Mouse (Mus musculus) MEL (cell line): ENCODE data around the gene Mylk4. TPM values are rescaled to one million over a fixed set of nuclear protein-coding genes. Genes with fewer than 3 reads are reported as not detected.

ENCODE experiments used
- DNase-seq: peaks from one replicate; pipeline ENCODE4 v3.0.0; 2011; ENCODE audit warnings: low read depth, low spot score
- H3K27ac ChIP-seq: 2 replicates; pipeline ENCODE4 v1.5.1; 2012; ENCODE audit warnings: low read depth, mild to moderate bottlenecking, control low read depth, low read length, moderate library complexity; ENCODE audit not compliant: control insufficient read depth
- H3K27me3 ChIP-seq, 2 experiments: fragments of 150-350 bp in 1 of 2; sonication (generic) in 1 of 2; 2 replicates each; pipeline ENCODE4 v1.6.1; 2012; ENCODE audit warnings: low read length in 2 of 2, mild to moderate bottlenecking in 2 of 2, improper control_type of control experiment in 1 of 2, moderate library complexity in 1 of 2; ENCODE audit not compliant: insufficient read depth in 2 of 2, control insufficient read depth in 1 of 2
- H3K36me3 ChIP-seq, 2 experiments: 2 replicates each; pipeline ENCODE4 v1.6.1; 2012 to 2014; ENCODE audit warnings: low read length in 2 of 2, improper control_type of control experiment in 1 of 2, inconsistent platforms in 1 of 2, mild to moderate bottlenecking in 1 of 2; ENCODE audit not compliant: insufficient read depth in 2 of 2, control insufficient read depth in 1 of 2
- H3K4me1 ChIP-seq, 2 experiments: fragments of 150-350 bp in 1 of 2; sonication (generic) in 1 of 2; 2 replicates each; pipeline ENCODE4 v1.6.1; 2012; ENCODE audit warnings: low read length in 2 of 2, improper control_type of control experiment in 1 of 2, mild to moderate bottlenecking in 1 of 2; ENCODE audit not compliant: insufficient read depth in 2 of 2, control insufficient read depth in 1 of 2
- H3K4me3 ChIP-seq, 2 experiments: fragments of 150-350 bp in 1 of 2; sonication (generic) in 1 of 2; 2 replicates each; pipeline ENCODE4 v1.5.1; 2012; ENCODE audit warnings: low read depth in 2 of 2, low read length in 2 of 2, mild to moderate bottlenecking in 2 of 2, moderate library complexity in 2 of 2, control low read depth in 1 of 2, improper control_type of control experiment in 1 of 2; ENCODE audit not compliant: control insufficient read depth in 1 of 2, insufficient read depth in 1 of 2
- H3K79me2 ChIP-seq: 2 replicates; pipeline ENCODE4 v1.6.1; 2012; ENCODE audit warnings: mild to moderate bottlenecking, low read length, moderate library complexity; ENCODE audit not compliant: control insufficient read depth, poor library complexity, insufficient read depth
- H3K9ac ChIP-seq: 2 replicates; pipeline ENCODE4 v1.6.1; 2012; ENCODE audit warnings: low read depth, mild to moderate bottlenecking, control low read depth, low read length, moderate library complexity; ENCODE audit not compliant: control insufficient read depth, poor library complexity, severe bottlenecking
- H3K9me3 ChIP-seq: fragments of 150-350 bp; sonication (generic); replicated peaks from 2 replicates; pipeline ENCODE4 v1.6.1; 2012; ENCODE audit warnings: mild to moderate bottlenecking, low read length, improper control_type of control experiment, moderate library complexity; ENCODE audit not compliant: insufficient read depth
- BHLHE40 ChIP-seq: IDR thresholded peaks from 2 replicates; pipeline ENCODE4 v1.6.1; 2012; ENCODE audit warnings: low read depth, mild to moderate bottlenecking, inconsistent platforms, low read length, improper control_type of control experiment, borderline replicate concordance
- CHD2 ChIP-seq: IDR thresholded peaks from 2 replicates; pipeline ENCODE4 v1.6.1; 2011; ENCODE audit warnings: low read length, improper control_type of control experiment
- ETS1 ChIP-seq: IDR thresholded peaks from 2 replicates; pipeline ENCODE4 v1.6.1; 2012; ENCODE audit warnings: low read depth, mild to moderate bottlenecking, inconsistent platforms, low read length, improper control_type of control experiment, moderate library complexity
- GABPA ChIP-seq: IDR thresholded peaks from 2 replicates; pipeline ENCODE4 v1.6.1; 2012; ENCODE audit warnings: low read depth, mild to moderate bottlenecking, inconsistent platforms, low read length, improper control_type of control experiment, moderate library complexity
- GATA1 ChIP-seq: IDR thresholded peaks from 2 replicates; pipeline ENCODE4 v1.6.1; 2011; ENCODE audit warnings: low read depth, low read length, improper control_type of control experiment
- JUND ChIP-seq: IDR thresholded peaks from 2 replicates; pipeline ENCODE4 v1.6.1; 2011; ENCODE audit warnings: low read depth, mild to moderate bottlenecking, improper control_type of control experiment, low read length
- KAT2A ChIP-seq: conservative IDR thresholded peaks from 2 replicates; pipeline ENCODE4 v1.6.1; 2012; ENCODE audit warnings: low read depth, low read length, improper control_type of control experiment, inconsistent platforms
- MAFK ChIP-seq: IDR thresholded peaks from 2 replicates; pipeline ENCODE4 v1.6.1; 2011; ENCODE audit warnings: low read depth, mild to moderate bottlenecking, low read length, improper control_type of control experiment, borderline replicate concordance
- MAX ChIP-seq: IDR thresholded peaks from 2 replicates; pipeline ENCODE4 v1.6.1; 2011; ENCODE audit warnings: low read length, improper control_type of control experiment
- MYB ChIP-seq: IDR thresholded peaks from 2 replicates; pipeline ENCODE4 v1.6.1; 2011; ENCODE audit warnings: mild to moderate bottlenecking, low read depth, low read length, improper control_type of control experiment
- MYC ChIP-seq: IDR thresholded peaks from 2 replicates; pipeline ENCODE4 v1.6.1; 2011; ENCODE audit warnings: low read depth, mild to moderate bottlenecking, low read length, improper control_type of control experiment, moderate library complexity
- NRF1 ChIP-seq: IDR thresholded peaks from 2 replicates; pipeline ENCODE4 v1.6.1; 2014; ENCODE audit warnings: low read depth, mild to moderate bottlenecking, inconsistent platforms, low read length, improper control_type of control experiment, moderate library complexity; ENCODE audit not compliant: poor library complexity, insufficient read depth, severe bottlenecking
- POLR2AphosphoS2 ChIP-seq: IDR thresholded peaks from 2 replicates; pipeline ENCODE4 v1.6.1; 2011; ENCODE audit warnings: low read length, improper control_type of control experiment
- POLR2AphosphoS5 ChIP-seq: IDR thresholded peaks from 2 replicates; pipeline ENCODE4 v1.6.1; 2012; ENCODE audit warnings: low read depth, borderline replicate concordance, mild to moderate bottlenecking, inconsistent platforms, low read length, moderate library complexity, mixed read lengths
- RAD21 ChIP-seq: IDR thresholded peaks from 2 replicates; pipeline ENCODE4 v1.6.1; 2011; ENCODE audit warnings: mild to moderate bottlenecking, low read depth, low read length, improper control_type of control experiment
- SIN3A ChIP-seq: IDR thresholded peaks from 2 replicates; pipeline ENCODE4 v1.6.1; 2012; ENCODE audit warnings: low read length, improper control_type of control experiment, inconsistent platforms
- SMC3 ChIP-seq: IDR thresholded peaks from 2 replicates; pipeline ENCODE4 v1.6.1; 2011; ENCODE audit warnings: low read depth, low read length, improper control_type of control experiment
- TAL1 ChIP-seq: IDR thresholded peaks from 2 replicates; pipeline ENCODE4 v1.6.1; 2012; ENCODE audit warnings: mild to moderate bottlenecking, inconsistent platforms, low read length, moderate library complexity, mixed read lengths
- TBP ChIP-seq: IDR thresholded peaks from 2 replicates; pipeline ENCODE4 v1.8.0; 2011; ENCODE audit warnings: low read depth, low read length, improper control_type of control experiment
- USF1 ChIP-seq: IDR thresholded peaks from 2 replicates; pipeline ENCODE4 v1.6.1; 2014; ENCODE audit warnings: low read depth, mild to moderate bottlenecking, inconsistent platforms, low read length, improper control_type of control experiment, moderate library complexity
- ZC3H11A ChIP-seq: IDR thresholded peaks from 2 replicates; pipeline ENCODE4 v1.6.1; 2012; ENCODE audit warnings: low read depth, mild to moderate bottlenecking, inconsistent platforms, low read length, improper control_type of control experiment
- ZMIZ1 ChIP-seq: IDR thresholded peaks from 2 replicates; pipeline ENCODE4 v1.6.1; 2012; ENCODE audit warnings: low read depth, mild to moderate bottlenecking, inconsistent platforms, low read length, improper control_type of control experiment, moderate library complexity
- ZNF384 ChIP-seq: IDR thresholded peaks from 2 replicates; pipeline ENCODE4 v1.6.1; 2012; ENCODE audit warnings: low read depth, mild to moderate bottlenecking, inconsistent platforms, low read length, improper control_type of control experiment
- polyA plus RNA-seq, 2 experiments: library from polyadenylated mRNA; stranded (reverse) in 1 of 2; unstranded in 1 of 2; fragments of >175 nt in 1 of 2; fragments of >200 nt in 1 of 2; gene quantifications; 2 replicates each; pipeline versions ENCODE4 v1.2.1 to v1.2.4; 2012; ENCODE audit warnings: low replicate concordance in 2 of 2, low read depth in 1 of 2; ENCODE audit not compliant: insufficient read length in 2 of 2, insufficient read depth in 1 of 2, missing spikeins in 1 of 2
- total RNA-seq: library from RNA; depleted of rRNA; stranded (reverse); fragments of 300-350 nt; gene quantifications from 2 replicates; pipeline ENCODE4 v1.2.3, GENCODE M21; 2012

Mylk4 gene
- total and polyA plus RNA-seq, 3 experiments = not detected

DNA sequence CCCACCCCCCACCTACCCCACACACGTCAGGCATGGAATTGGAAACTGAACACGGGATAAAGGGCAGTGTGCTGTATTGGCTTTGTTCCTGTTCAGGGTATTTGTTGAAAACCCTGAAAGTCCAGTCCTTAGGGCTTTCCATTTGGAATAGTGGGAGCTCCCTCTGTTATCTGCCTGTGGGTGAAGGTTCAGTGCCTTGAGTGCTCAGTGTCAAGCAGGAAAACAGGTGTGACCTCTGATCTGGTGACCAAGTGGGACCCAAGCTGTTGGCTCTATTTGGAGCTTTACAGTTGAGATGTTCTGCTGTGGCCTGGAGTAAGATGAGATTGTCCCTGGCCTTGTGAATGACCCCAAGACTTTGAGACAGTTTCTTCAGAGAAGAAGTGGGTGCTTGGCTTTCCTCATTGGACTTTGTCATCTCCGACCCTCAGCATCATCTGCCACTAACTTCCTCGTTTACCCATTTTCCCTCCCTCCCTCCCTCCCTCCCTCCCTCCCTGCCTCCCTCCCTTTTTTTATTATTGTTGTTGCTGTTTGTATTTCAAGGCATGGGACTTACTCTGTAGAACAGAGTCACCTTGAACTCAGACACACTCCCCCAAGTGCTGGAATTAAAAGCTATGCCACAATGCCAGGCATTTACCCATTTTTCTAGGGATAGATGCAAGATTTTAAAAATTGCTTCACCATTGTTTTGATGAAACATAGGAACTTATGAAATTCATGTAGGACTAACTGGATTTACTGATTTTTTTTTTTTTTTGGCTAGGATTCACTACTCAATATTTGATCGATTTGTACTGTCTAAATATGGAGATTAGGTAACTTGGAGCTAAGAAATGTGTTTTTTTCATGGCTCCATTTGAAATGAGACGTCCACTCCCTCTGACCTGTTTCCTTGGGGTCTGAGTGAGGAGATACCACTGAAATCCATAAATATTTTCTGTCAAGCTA lies 40.9 kb upstream of the Mylk4 start:
- no peak for TF ChIP-seq SIN3A
- TF ChIP-seq MAFK = no peak
- TF ChIP-seq GABPA = no peak
- TF ChIP-seq TBP = no peak
- no peak for TF ChIP-seq TAL1
- TF ChIP-seq USF1 = no peak
- TF ChIP-seq POLR2AphosphoS2 = no peak
- no peak for TF ChIP-seq SMC3
- no peak for TF ChIP-seq RAD21
- no peak for TF ChIP-seq ETS1
- H3K27ac ChIP-seq = no peak overlapping the region
- H3K4me1 ChIP-seq = peaks cover 0 to 13% of the 10 kb centered on the region in 2 experiments; a peak in 2 of 4 replicates
- no peak overlapping the region for H3K9ac ChIP-seq
- DNase-seq = no peak
- no peaks in the 10 kb centered on the region for H3K27me3 ChIP-seq
- no peak overlapping the region for H3K4me3 ChIP-seq
- peaks cover 3 to 15% of the 10 kb centered on the region in 2 experiments for H3K36me3 ChIP-seq
- H3K79me2 ChIP-seq = no peaks in the 10 kb centered on the region
- H3K9me3 ChIP-seq = no peaks in the 10 kb centered on the region

DNA sequence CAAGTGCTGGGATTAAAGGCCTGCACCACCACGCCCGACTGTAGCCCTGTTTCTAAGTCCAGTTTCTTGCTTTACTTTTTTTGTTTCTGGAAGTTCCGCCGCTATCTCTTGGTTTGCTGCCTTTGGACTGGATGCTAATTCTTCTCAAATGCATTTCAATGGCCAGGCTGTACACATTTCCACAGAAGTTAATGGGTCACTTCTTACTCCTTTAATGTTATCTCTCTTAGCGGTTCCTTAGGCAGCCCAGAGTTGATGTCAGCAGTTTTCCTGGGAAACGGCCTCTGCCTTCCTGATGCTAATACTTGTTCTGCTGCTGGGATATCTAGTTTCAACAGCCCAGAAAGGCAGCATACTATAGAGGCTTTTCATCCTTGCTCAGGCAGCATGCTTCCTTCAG lies 39.4 kb upstream of the Mylk4 start:
- DNase-seq = no peak
- Histone ChIP-seq H3K36me3 (peaks cover 1 to 5% of the 10 kb centered on the region in 2 experiments), H3K27ac (no peak overlapping the region), H3K9ac (no peak overlapping the region), H3K9me3 (no peaks in the 10 kb centered on the region), H3K79me2 (no peaks in the 10 kb centered on the region), H3K4me1 (peaks cover 0 to 2% of the 10 kb centered on the region in 2 experiments; a peak in 2 of 4 replicates), H3K4me3 (no peak overlapping the region), H3K27me3 (no peaks in the 10 kb centered on the region)
- TF ChIP-seq ZMIZ1 (no peak), MYB (no peak), ZC3H11A (no peak), NRF1 (no peak), ZNF384 (no peak), GABPA (no peak), POLR2AphosphoS5 (no peak), RAD21 (no peak), USF1 (no peak), BHLHE40 (no peak), MAX (no peak), JUND (no peak), KAT2A (no peak), TBP (no peak), MYC (no peak), CHD2 (no peak), GATA1 (no peak)
